Mouse (Mus musculus): ENCODE measurements at regions not wholly inside any gene's neighbourhood (a gene's known extent, or its start where the extent isn't known, plus 50 kb on each side); places are given as distances from the start of the nearest gene placed in this dataset.
A peak's percentile ranks its signal among the peaks of the same experiment; 100 is the strongest.

DNA sequence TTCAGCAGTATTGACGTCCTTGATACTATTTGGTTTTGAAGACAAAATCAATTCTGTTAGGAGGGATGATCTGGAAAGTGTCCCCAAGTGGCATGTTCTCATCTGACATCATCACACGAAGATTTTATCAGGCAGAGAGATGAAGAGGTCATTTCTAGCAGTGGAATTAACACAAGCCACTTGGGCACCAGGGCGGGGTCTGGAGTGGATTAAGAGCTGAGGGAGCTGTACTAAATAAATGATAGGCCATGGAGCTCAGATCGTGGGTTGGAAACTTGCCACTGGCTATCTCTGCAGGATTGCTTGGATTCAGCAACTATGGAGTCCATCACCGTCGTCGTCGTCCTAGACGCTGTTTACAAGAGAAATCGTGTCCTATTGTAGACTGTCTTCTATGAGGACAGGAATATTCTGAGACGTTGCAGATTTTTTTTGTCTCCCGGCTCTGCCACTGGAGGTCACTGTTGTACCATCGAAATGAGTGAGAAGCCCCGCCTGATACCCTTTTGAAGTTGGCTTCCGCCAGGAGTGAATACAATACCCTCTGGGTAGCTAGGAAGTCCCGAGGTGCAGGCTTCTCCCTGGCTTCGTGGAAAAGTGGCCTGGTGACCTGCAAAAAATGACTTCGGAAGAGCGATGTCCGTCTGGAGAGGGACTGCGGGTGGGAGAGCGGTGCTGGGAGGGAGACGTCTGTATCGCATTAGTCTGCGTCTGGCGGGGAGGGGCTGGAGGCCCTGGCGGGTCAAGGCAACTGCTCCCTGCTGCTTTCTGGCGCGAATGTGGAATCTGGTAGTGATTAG lies 67.1 kb upstream of the Ubash3b start:
- peak; percentile 80 to 91 for DNase-seq (ENCODE audit: low spot score in 2 of 2)

DNA sequence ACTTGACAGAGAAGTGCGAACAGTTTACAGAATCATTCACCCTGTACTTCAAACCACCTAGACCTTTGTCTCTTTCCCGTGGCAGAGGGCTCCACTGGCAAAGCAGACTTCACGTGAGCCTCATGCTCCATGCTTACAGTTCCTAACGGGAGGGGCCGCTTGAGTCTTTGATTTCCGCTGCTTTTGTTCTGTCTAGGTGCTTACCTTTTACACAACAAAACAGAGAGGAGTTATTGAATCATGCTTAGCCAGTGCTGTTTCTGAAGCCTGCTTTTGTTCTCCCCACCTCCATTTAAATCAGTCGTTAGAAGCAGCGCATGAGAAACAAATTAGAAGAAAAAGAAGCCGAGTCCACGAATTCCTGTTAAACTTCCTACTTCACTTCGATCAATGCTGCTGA lies 61.9 kb upstream of the Ubash3b start:
- DNase-seq (ENCODE audit: low spot score in 2 of 2), result no peak

DNA sequence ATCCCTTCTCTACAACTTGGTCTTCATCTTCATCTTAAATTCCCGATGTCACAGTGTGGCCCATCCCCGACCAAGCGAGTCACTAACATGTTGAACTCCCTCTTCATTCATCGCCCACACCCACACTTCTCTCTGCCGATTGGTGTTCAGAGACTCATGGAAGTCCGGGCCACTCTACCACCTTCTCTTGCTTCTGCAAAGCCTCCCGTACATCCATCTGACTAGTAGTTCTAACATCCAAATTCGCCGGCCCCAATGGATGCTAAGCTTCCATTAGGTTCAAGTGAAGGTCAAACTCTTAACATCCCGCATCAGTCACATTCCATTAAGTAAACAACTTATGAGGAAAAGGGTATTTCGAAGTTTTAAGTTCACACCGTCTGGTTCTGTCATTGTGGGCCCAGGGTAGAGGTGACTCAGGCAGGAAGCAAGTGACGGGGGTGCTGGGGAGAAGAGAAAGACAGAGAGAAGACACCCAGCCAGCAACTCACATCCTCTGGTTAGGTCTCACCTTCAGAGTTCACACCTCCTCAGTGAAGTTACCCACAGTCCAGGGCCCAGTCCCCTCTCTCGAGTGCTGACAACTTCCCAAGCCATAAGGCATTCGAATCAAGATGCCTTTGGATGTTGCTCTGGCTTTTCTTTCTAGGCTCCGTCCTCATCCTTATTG lies 61.0 kb upstream of the Ubash3b start:
- DNase-seq (ENCODE audit: low spot score in 2 of 2), result no peak

DNA sequence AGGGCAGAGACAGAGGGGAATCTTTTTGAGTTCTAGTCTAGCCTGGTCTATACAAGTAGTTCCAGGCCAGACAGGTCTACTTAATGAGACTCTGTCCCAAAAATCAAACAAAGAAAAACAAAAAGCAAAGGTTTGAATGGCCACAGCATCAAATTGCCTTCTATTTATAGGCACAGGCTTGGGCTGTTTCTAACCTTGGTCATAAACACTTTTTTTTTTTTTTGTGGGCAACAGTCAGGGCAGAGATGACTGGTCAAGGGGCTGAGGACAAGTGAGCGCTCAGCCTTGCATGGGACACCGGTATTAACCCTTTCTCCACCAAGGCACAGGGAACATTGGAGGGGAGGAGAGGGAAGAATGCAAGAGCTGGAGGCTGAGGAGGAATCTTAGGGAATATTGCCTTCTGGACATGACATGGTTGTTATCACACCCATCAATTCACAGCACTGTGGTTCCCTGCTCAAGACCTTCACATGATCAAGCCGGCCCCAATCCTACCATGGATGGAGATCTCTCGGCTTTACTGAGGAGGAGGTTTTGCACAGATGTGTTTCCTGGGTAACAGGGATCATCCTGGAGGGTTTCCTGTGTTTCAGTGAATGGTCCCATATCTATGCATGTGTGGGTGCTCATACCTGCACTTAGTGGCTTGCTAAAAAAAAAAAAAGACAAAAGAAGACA lies 59.8 kb upstream of the Ubash3b start:
- no peak for DNase-seq (ENCODE audit: low spot score in 2 of 2)

DNA sequence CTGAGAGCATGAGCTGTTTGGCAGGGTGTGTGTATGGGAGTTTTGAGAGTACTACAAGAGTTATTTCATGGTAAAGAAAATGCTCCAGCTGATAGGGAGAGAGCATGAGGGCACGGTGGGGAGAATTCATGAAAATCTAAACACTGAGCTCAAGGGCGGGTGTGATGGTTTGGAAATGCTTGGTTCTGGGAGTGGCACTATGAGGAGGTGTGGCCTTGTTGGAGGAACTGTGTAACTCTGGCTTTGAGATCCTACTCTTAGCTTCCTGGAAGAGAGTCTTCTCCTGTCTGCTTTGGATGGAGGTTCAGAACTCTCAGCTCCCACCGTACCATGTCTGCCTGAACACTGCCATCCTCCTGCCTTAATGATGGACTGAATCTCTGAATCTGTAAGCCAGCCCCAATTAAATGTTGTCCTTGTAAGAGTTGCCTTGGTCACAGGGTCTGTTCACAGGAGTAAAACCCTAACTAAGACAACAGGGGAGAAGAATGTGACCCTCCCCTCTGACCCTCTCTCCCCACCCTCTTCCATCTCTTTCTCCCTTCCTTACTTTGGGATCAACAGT lies 58.7 kb upstream of the Ubash3b start:
- no peak for DNase-seq (ENCODE audit: low spot score in 2 of 2)

DNA sequence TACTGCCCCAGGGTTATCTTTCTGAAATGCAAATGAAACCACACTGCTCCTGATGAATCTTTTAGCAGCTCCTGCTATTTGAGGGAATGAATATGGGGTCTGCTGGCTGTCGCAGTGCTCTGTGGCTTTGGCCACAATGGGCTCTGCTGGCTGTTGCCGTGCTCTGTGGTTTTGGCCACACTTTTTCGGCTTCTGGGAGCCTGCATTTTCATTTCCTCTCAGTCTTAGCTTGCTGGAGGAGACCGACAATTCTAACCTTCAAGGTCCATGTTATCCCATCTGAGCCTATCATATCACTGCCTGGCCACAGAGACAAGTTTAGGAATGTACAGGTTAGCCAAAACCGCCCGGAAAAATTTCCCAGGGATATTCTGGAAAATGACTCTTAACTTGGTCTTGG lies 57.2 kb upstream of the Ubash3b start:
- DNase-seq (ENCODE audit: low spot score in 2 of 2), result no peak

DNA sequence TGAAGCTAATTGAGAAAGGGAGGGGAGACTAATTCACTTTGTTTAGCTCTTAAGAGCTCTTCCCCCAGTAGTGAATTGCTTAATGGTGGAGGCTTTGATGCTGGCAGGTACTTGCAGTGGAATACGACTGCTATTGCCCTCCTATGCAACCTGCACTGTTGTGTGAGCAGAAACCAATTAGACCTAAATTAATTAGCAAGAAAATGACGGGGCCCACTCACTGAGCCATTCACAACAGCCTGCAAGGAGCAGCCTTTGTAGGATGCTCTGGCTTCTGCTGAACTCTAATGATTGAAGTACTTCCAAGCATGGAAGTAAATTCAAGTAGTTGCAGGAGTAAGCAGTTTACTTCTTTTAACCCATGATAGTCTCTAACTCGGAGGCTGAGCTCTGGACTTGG lies 54.8 kb upstream of the Ubash3b start:
- no peak for DNase-seq (ENCODE audit: low spot score in 2 of 2)

DNA sequence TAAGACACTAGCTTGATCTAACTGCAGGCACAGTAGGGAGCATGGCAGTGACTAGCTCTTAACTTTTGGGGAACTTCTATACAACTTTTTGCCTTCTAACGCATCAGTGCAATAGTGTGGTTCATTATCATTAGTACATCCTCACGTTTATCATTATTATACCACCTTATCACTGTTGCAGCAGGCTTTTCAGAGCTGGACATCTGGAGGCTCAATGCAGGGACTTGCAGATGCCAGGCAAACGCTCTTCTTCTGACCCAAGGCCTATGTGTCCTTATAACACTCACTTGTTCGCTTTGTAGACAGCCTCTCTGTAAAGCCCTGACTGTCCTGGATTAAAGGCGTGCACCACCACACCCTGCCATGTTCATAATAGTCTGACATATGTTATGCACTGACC lies 53.5 kb upstream of the Ubash3b start:
- DNase-seq (ENCODE audit: low spot score in 2 of 2), result no peak

DNA sequence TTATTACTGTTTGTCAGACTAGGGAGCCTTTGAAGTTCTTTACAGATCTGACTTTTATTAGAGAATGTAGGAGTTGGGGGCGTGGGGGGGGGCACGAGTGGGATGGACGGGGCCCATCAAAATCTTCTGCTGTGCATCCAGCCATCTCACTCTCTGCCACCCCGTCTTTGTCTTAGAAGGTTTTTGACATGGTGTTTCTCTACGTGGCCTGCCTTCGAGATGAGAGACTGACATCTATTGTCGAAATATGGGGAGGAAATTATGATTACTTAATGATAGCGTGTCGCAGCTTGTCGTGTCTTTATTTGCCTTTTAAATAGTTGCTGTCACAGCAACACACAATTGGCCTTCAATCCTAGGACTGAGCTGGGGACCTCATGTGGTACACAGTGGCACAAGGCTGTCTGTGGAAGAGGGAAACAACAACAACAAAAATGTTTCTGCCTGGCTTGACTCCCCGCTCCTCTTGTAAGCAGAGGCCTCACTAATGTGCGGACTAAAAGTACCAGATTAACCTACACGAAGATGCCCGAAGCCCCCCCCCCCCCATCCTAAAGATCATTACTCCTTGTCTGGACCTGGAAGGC lies 51.5 kb upstream of the Ubash3b start:
- DNase-seq (ENCODE audit: low spot score in 2 of 2), result no peak

DNA sequence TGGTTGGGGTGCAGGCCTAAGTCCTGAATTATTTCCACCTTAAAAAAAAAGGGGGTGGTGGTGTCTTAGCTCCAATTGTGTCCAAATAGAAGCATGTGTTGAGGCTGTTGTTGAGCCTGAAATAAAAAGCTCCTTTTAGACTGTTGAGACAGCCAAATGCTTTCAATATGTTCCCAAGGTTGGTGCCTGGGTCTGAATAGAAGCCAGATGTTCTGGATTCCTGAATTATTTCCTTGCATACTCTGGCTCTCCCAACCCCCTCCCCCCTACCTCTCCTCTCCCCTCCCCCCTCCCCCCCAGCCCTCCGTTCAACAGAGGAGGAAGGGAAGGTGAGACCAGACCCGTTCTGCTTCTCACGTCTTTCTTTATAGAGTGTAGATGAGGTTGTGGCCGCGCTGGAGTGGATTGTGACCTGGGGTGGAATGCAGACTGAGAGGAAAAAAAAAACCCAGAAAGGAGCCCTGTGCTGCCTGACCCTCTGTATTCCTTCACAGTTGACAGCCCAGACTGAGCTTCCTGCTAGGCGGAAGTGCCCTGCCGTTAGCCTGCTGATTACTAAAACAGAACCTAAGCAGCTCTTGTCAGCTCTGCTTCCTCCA lies 50.9 kb upstream of the Ubash3b start:
- no peak for DNase-seq (ENCODE audit: low spot score in 2 of 2)

DNA sequence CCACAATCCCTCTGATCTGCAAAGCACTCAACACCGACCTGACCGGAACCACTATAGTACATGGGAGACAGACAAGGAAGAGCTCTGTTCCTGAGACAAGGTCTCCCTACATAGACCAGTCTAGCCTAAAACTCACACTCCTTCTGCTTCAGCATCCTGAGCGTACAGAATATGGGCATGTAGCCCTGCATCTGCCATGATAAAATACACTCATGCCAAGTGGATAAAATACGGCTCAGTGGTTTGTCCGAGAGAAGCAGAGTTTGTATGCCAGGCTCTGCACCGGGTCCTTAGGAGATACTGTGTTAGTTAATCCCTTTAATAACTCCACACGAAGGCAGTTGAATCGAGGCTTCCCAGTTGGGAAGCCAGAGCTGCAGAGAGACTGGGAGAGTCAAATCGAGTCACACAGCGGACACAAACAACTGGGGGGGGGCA lies 50.4 kb upstream of the Ubash3b start:
- DNase-seq (ENCODE audit: low spot score in 2 of 2), result no peak
